Mouse (Mus musculus) MEL (cell line): ENCODE data around the gene Epb41l2. TPM values are rescaled to one million over a fixed set of nuclear protein-coding genes. Genes with fewer than 3 reads are reported as not detected.

Experiments
- DNase-seq: peaks from one replicate; pipeline ENCODE4 v3.0.0; 2011; ENCODE audit warnings: low read depth, low spot score
- H3K27ac ChIP-seq: 2 replicates; pipeline ENCODE4 v1.5.1; 2012; ENCODE audit warnings: low read depth, mild to moderate bottlenecking, control low read depth, low read length, moderate library complexity; ENCODE audit not compliant: control insufficient read depth
- H3K27me3 ChIP-seq, 2 experiments: fragments of 150-350 bp in 1 of 2; sonication (generic) in 1 of 2; 2 replicates each; pipeline ENCODE4 v1.6.1; 2012; ENCODE audit warnings: low read length in 2 of 2, mild to moderate bottlenecking in 2 of 2, improper control_type of control experiment in 1 of 2, moderate library complexity in 1 of 2; ENCODE audit not compliant: insufficient read depth in 2 of 2, control insufficient read depth in 1 of 2
- H3K36me3 ChIP-seq, 2 experiments: 2 replicates each; pipeline ENCODE4 v1.6.1; 2012 to 2014; ENCODE audit warnings: low read length in 2 of 2, improper control_type of control experiment in 1 of 2, inconsistent platforms in 1 of 2, mild to moderate bottlenecking in 1 of 2; ENCODE audit not compliant: insufficient read depth in 2 of 2, control insufficient read depth in 1 of 2
- H3K4me1 ChIP-seq, 2 experiments: fragments of 150-350 bp in 1 of 2; sonication (generic) in 1 of 2; 2 replicates each; pipeline ENCODE4 v1.6.1; 2012; ENCODE audit warnings: low read length in 2 of 2, improper control_type of control experiment in 1 of 2, mild to moderate bottlenecking in 1 of 2; ENCODE audit not compliant: insufficient read depth in 2 of 2, control insufficient read depth in 1 of 2
- H3K4me3 ChIP-seq, 2 experiments: fragments of 150-350 bp in 1 of 2; sonication (generic) in 1 of 2; 2 replicates each; pipeline ENCODE4 v1.5.1; 2012; ENCODE audit warnings: low read depth in 2 of 2, low read length in 2 of 2, mild to moderate bottlenecking in 2 of 2, moderate library complexity in 2 of 2, control low read depth in 1 of 2, improper control_type of control experiment in 1 of 2; ENCODE audit not compliant: control insufficient read depth in 1 of 2, insufficient read depth in 1 of 2
- H3K79me2 ChIP-seq: 2 replicates; pipeline ENCODE4 v1.6.1; 2012; ENCODE audit warnings: mild to moderate bottlenecking, low read length, moderate library complexity; ENCODE audit not compliant: control insufficient read depth, poor library complexity, insufficient read depth
- H3K9ac ChIP-seq: 2 replicates; pipeline ENCODE4 v1.6.1; 2012; ENCODE audit warnings: low read depth, mild to moderate bottlenecking, control low read depth, low read length, moderate library complexity; ENCODE audit not compliant: control insufficient read depth, poor library complexity, severe bottlenecking
- H3K9me3 ChIP-seq: fragments of 150-350 bp; sonication (generic); replicated peaks from 2 replicates; pipeline ENCODE4 v1.6.1; 2012; ENCODE audit warnings: mild to moderate bottlenecking, low read length, improper control_type of control experiment, moderate library complexity; ENCODE audit not compliant: insufficient read depth
- CHD1 ChIP-seq: IDR thresholded peaks from 2 replicates; pipeline ENCODE4 v1.6.1; 2012; ENCODE audit warnings: low read depth, mild to moderate bottlenecking, inconsistent platforms, low read length, improper control_type of control experiment
- CHD2 ChIP-seq: IDR thresholded peaks from 2 replicates; pipeline ENCODE4 v1.6.1; 2011; ENCODE audit warnings: low read length, improper control_type of control experiment
- CTCF ChIP-seq, 3 experiments: IDR thresholded peaks in 2 of 3; conservative IDR thresholded peaks in 1 of 3; 2 replicates each; pipeline ENCODE4 v1.5.1; 2011 to 2012; ENCODE audit warnings: low read length in 3 of 3, low read depth in 2 of 3, mild to moderate bottlenecking in 2 of 3, improper control_type of control experiment in 1 of 3, inconsistent platforms in 1 of 3, mixed read lengths in 1 of 3, moderate library complexity in 1 of 3; ENCODE audit not compliant: control insufficient read depth in 1 of 3, insufficient read depth in 1 of 3, poor library complexity in 1 of 3, severe bottlenecking in 1 of 3
- ELF1 ChIP-seq: IDR thresholded peaks from 2 replicates; pipeline ENCODE4 v1.6.1; 2014; ENCODE audit warnings: low read depth, mild to moderate bottlenecking, inconsistent platforms, low read length, improper control_type of control experiment, moderate library complexity
- GABPA ChIP-seq: IDR thresholded peaks from 2 replicates; pipeline ENCODE4 v1.6.1; 2012; ENCODE audit warnings: low read depth, mild to moderate bottlenecking, inconsistent platforms, low read length, improper control_type of control experiment, moderate library complexity
- JUND ChIP-seq: IDR thresholded peaks from 2 replicates; pipeline ENCODE4 v1.6.1; 2011; ENCODE audit warnings: low read depth, mild to moderate bottlenecking, improper control_type of control experiment, low read length
- MAZ ChIP-seq: IDR thresholded peaks from 2 replicates; pipeline ENCODE4 v1.6.1; 2012; ENCODE audit warnings: low read depth, mild to moderate bottlenecking, inconsistent platforms, low read length, improper control_type of control experiment
- NRF1 ChIP-seq: IDR thresholded peaks from 2 replicates; pipeline ENCODE4 v1.6.1; 2014; ENCODE audit warnings: low read depth, mild to moderate bottlenecking, inconsistent platforms, low read length, improper control_type of control experiment, moderate library complexity; ENCODE audit not compliant: poor library complexity, insufficient read depth, severe bottlenecking
- RCOR1 ChIP-seq: IDR thresholded peaks from 2 replicates; pipeline ENCODE4 v1.6.1; 2012; ENCODE audit warnings: low read depth, mild to moderate bottlenecking, inconsistent platforms, low read length, improper control_type of control experiment
- TBP ChIP-seq: IDR thresholded peaks from 2 replicates; pipeline ENCODE4 v1.8.0; 2011; ENCODE audit warnings: low read depth, low read length, improper control_type of control experiment
- TCF12 ChIP-seq: IDR thresholded peaks from 2 replicates; pipeline ENCODE4 v1.6.1; 2014; ENCODE audit warnings: low read depth, mild to moderate bottlenecking, inconsistent platforms, low read length, improper control_type of control experiment, moderate library complexity
- UBTF ChIP-seq: IDR thresholded peaks from 2 replicates; pipeline ENCODE4 v1.6.1; 2012; ENCODE audit warnings: low read depth, mild to moderate bottlenecking, inconsistent platforms, low read length, improper control_type of control experiment, moderate library complexity, borderline replicate concordance; ENCODE audit not compliant: insufficient read depth
- USF1 ChIP-seq: IDR thresholded peaks from 2 replicates; pipeline ENCODE4 v1.6.1; 2014; ENCODE audit warnings: low read depth, mild to moderate bottlenecking, inconsistent platforms, low read length, improper control_type of control experiment, moderate library complexity
- USF2 ChIP-seq, 2 experiments: IDR thresholded peaks; 2 replicates each; pipeline ENCODE4 v1.6.1; 2011 to 2012; ENCODE audit warnings: improper control_type of control experiment in 2 of 2, low read length in 2 of 2, borderline replicate concordance in 1 of 2, inconsistent platforms in 1 of 2, low read depth in 1 of 2, mild to moderate bottlenecking in 1 of 2; ENCODE audit not compliant: insufficient read depth in 1 of 2
- ZC3H11A ChIP-seq: IDR thresholded peaks from 2 replicates; pipeline ENCODE4 v1.6.1; 2012; ENCODE audit warnings: low read depth, mild to moderate bottlenecking, inconsistent platforms, low read length, improper control_type of control experiment
- ZKSCAN1 ChIP-seq: IDR thresholded peaks from 2 replicates; pipeline ENCODE4 v1.6.1; 2012; ENCODE audit warnings: low read depth, mild to moderate bottlenecking, inconsistent platforms, low read length, improper control_type of control experiment, moderate library complexity
- ZMIZ1 ChIP-seq: IDR thresholded peaks from 2 replicates; pipeline ENCODE4 v1.6.1; 2012; ENCODE audit warnings: low read depth, mild to moderate bottlenecking, inconsistent platforms, low read length, improper control_type of control experiment, moderate library complexity
- polyA plus RNA-seq, 2 experiments: library from polyadenylated mRNA; stranded (reverse) in 1 of 2; unstranded in 1 of 2; fragments of >175 nt in 1 of 2; fragments of >200 nt in 1 of 2; gene quantifications; 2 replicates each; pipeline versions ENCODE4 v1.2.1 to v1.2.4; 2012; ENCODE audit warnings: low replicate concordance in 2 of 2, low read depth in 1 of 2; ENCODE audit not compliant: insufficient read length in 2 of 2, insufficient read depth in 1 of 2, missing spikeins in 1 of 2
- total RNA-seq: library from RNA; depleted of rRNA; stranded (reverse); fragments of 300-350 nt; gene quantifications from 2 replicates; pipeline ENCODE4 v1.2.3, GENCODE M21; 2012

The Epb41l2 gene
- total and polyA plus RNA-seq, 3 experiments, result 4.7 to 23.7 TPM; not detected in 1

GRCm38 (mm10) chr10:25439163-25439562, 79.6 kb downstream of the Epb41l2 start:
- no peak for DNase-seq
- Histone ChIP-seq H3K79me2 (no peaks in the 10 kb centered on the region), H3K9ac (no peak overlapping the region), H3K27me3 (no peaks in the 10 kb centered on the region), H3K9me3 (no peaks in the 10 kb centered on the region), H3K27ac (no peak overlapping the region), H3K4me1 (no peaks in the 10 kb centered on the region), H3K36me3 (no peaks in the 10 kb centered on the region), H3K4me3 (no peak overlapping the region)
- TF ChIP-seq GABPA (no peak), TBP (no peak), USF1 (no peak), USF2 (IDR thresholded peaks at IDR 0.05; ENCODE audit: borderline replicate concordance in 1 of 2, insufficient read depth in 1 of 2, low read depth in 1 of 2, low read length in 2 of 2) (no peak), ZC3H11A (no peak), CHD2 (no peak), CHD1 (no peak), TCF12 (no peak), ZKSCAN1 (no peak), RCOR1 (no peak), UBTF (no peak), JUND (no peak), NRF1 (no peak), ZMIZ1 (no peak), MAZ (no peak)

GRCm38 (mm10) chr10:25439856-25440255, 80.3 kb downstream of the Epb41l2 start:
- Histone ChIP-seq H3K27me3 (no peaks in the 10 kb centered on the region), H3K4me1 (no peaks in the 10 kb centered on the region), H3K9me3 (no peaks in the 10 kb centered on the region), H3K27ac (no peak overlapping the region), H3K4me3 (no peak overlapping the region), H3K9ac (no peak overlapping the region), H3K79me2 (no peaks in the 10 kb centered on the region), H3K36me3 (no peaks in the 10 kb centered on the region)
- DNase-seq, result no peak
- TF ChIP-seq MAZ (no peak), GABPA (no peak), UBTF (no peak), CTCF (IDR thresholded peaks at IDR 0.05 in 2 of 3, conservative IDR thresholded peaks at IDR 0.05 in 1 of 3; ENCODE audit: control insufficient read depth in 1 of 3, insufficient read depth in 1 of 3, low read depth in 2 of 3, low read length in 3 of 3, poor library complexity in 1 of 3, severe bottlenecking in 1 of 3) (no peak), ELF1 (no peak)
